Mouse (Mus musculus): ENCODE results near the gene Fhad1. TPM values are rescaled to one million over a fixed set of nuclear protein-coding genes. Genes with fewer than 3 reads are reported as not detected.

The Fhad1 gene
- polyA plus RNA-seq, 1 experiment from 2014 or later, result 1.9 TPM

GRCm38 (mm10) chr4:141895772-141896171 is 119.1 kb downstream of the Fhad1 start:
- no peaks in the 10 kb centered on the region for H3K9me3 ChIP-seq
- no peak overlapping the region for H3K9ac ChIP-seq (replicated peaks)
- no peak for ATAC-seq (ENCODE audit: low FRiP score, low read depth)
- H3K4me3 ChIP-seq, result no peak overlapping the region
- 86% methylated on average over 12 of the region's 12 CpGs for WGBS
- H3K4me1 ChIP-seq, result peaks cover 44% of the 10 kb centered on the region
- H3K27ac ChIP-seq (replicated peaks), result no peak overlapping the region
- no peaks in the 10 kb centered on the region for H3K36me3 ChIP-seq
- no peak overlapping the region for H3K4me2 ChIP-seq (replicated peaks)
- no peaks in the 10 kb centered on the region for H3K27me3 ChIP-seq

DNA sequence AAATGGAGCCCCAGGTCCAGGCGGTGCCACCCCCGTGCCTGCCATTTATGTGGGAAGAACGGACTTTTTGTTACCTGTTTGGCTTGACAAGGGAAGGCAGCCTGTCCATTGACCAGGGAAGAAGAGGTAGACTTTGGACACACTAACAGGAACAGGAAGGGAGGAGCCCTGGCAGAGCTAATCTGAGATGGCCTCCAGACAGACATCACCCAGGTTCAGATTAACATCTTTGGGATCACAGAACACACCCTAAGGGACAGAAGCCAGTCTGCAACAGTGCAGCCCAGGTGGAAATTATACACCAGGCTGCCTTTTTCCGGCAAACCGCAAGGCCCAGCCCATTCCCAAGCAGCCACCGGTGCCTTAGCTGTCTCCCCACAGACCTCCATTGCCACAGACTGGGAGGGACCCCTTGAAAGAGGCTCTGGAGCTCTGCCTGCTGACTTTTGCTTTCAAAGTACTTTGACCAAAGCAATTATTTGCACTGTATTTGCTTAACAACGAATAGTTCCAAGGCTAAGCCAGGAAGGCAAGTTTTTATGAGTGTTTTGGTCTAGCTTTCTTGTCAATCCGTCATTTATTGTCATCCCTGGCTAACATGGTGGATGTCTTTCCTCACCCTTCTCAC is 121.6 kb downstream of the Fhad1 start:
- no peak overlapping the region for H3K4me2 ChIP-seq (replicated peaks)
- H3K27ac ChIP-seq (replicated peaks), result no peak overlapping the region

GRCm38 (mm10) chr4:141886385-141886968 is 128.4 kb downstream of the Fhad1 start:
- no peak overlapping the region for H3K4me2 ChIP-seq (replicated peaks)
- no peak overlapping the region for H3K27ac ChIP-seq (replicated peaks)
- H3K4me1 ChIP-seq, result peaks cover 3% of the 10 kb centered on the region; the same call in 1 of the 2 replicates
- 48% methylated on average over 6 of the region's 6 CpGs for WGBS
- no peaks in the 10 kb centered on the region for H3K36me3 ChIP-seq
- H3K9ac ChIP-seq (replicated peaks), result no peak overlapping the region
- H3K4me3 ChIP-seq, result no peak overlapping the region
- no peaks in the 10 kb centered on the region for H3K9me3 ChIP-seq
- peaks cover 7% of the 10 kb centered on the region for H3K27me3 ChIP-seq
- no peak for ATAC-seq (ENCODE audit: low FRiP score, low read depth)

More for the DNA sequence above, 121.6 kb downstream of the Fhad1 start:
- Histone ChIP-seq H3K9me3 (no peaks in the 10 kb centered on the region), H3K4me1 (peaks cover 20% of the 10 kb centered on the region), H3K4me3 (no peak overlapping the region), H3K9ac (replicated peaks) (no peak overlapping the region), H3K36me3 (no peaks in the 10 kb centered on the region), H3K27me3 (no peaks in the 10 kb centered on the region)
- 88% methylated on average over 8 of the region's 8 CpGs for WGBS
- ATAC-seq (ENCODE audit: low FRiP score, low read depth), result no peak

DNA sequence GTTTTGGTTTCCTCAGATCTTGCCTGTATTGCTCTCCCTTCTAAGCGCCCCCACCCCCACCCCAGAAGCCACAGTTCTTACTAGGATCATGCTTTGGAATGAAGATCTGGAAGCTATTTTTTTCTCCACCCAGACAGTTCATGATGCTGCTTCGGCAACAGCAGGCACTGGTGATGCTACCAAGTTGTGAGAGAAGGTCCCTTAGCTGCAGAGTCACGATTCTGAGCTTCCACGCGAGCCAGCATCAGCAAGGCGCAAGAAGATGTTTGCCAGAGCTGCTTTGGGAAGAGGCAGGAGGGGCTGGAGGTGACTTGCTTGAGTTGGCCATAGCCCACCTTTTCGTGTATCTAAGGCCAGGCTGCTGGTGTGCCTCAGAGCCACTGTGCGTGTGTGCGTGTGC is 129.4 kb downstream of the Fhad1 start:
- no peaks in the 10 kb centered on the region for H3K36me3 ChIP-seq
- no peak for ATAC-seq (ENCODE audit: low FRiP score, low read depth)
- H3K4me1 ChIP-seq, result peaks cover 3% of the 10 kb centered on the region; the same call in 1 of the 2 replicates
- no peak overlapping the region for H3K27ac ChIP-seq (replicated peaks)
- no peak overlapping the region for H3K4me2 ChIP-seq (replicated peaks)
- no peak overlapping the region for H3K4me3 ChIP-seq
- H3K9me3 ChIP-seq, result no peaks in the 10 kb centered on the region
- no peak overlapping the region for H3K9ac ChIP-seq (replicated peaks)
- peaks cover 7% of the 10 kb centered on the region for H3K27me3 ChIP-seq
- WGBS, result 80% methylated on average over 9 of the region's 9 CpGs

- 93% methylated on average over 7 of the region's 7 CpGs for WGBS
- H3K4me3 ChIP-seq, result no peak overlapping the region
- peaks cover 5% of the 10 kb centered on the region for H3K27me3 ChIP-seq
- peaks cover 3% of the 10 kb centered on the region; the same call in 1 of the 2 replicates for H3K4me1 ChIP-seq
- no peaks in the 10 kb centered on the region for H3K36me3 ChIP-seq
- no peak overlapping the region for H3K4me2 ChIP-seq (replicated peaks)
- ATAC-seq (ENCODE audit: low FRiP score, low read depth), result no peak
- H3K27ac ChIP-seq (replicated peaks), result no peak overlapping the region
- no peak overlapping the region for H3K9ac ChIP-seq (replicated peaks)
- no peaks in the 10 kb centered on the region for H3K9me3 ChIP-seq
These were observed 132.0 kb downstream of the Fhad1 start for GRCm38 (mm10) chr4:141882858-141883257.

DNA sequence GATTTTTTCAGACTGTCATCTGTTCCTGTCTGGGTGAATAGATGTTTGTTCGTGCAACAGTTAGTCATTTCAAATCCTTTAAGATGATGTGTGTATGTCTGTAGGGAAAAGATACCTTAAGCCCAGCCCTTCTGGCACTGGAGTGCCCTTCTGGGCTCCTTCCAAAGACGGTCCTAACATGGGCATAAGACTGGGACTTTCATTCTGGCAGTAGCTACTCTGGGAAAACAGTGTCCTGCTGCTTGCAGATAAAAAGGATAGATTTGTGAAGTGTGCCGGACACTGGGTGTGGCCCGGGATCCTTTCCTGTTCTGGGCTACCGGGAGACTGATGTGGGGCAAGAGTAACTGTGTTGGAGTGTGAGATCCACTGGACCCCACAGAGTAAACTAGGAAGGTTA is 132.9 kb downstream of the Fhad1 start:
- Histone ChIP-seq H3K27ac (replicated peaks) (no peak overlapping the region), H3K4me2 (replicated peaks) (no peak overlapping the region), H3K4me3 (no peak overlapping the region), H3K9me3 (no peaks in the 10 kb centered on the region), H3K27me3 (0 out of 2 replicates have a peak, but pooled peaks cover 4% of the 10 kb centered on the region), H3K9ac (replicated peaks) (no peak overlapping the region), H3K4me1 (peaks cover 3% of the 10 kb centered on the region; the same call in 1 of the 2 replicates), H3K36me3 (no peaks in the 10 kb centered on the region)
- ATAC-seq (ENCODE audit: low FRiP score, low read depth), result no peak
- WGBS, result 81% methylated on average over 5 of the region's 5 CpGs

GRCm38 (mm10) chr4:141881289-141881914 is 133.5 kb downstream of the Fhad1 start:
- Histone ChIP-seq H3K4me3 (no peak overlapping the region), H3K9ac (replicated peaks) (no peak overlapping the region), H3K36me3 (no peaks in the 10 kb centered on the region), H3K4me2 (replicated peaks) (no peak overlapping the region), H3K27me3 (peaks cover 7% of the 10 kb centered on the region; the same call in 1 of the 2 replicates), H3K4me1 (peaks cover under 1% of the 10 kb centered on the region; the same call in 1 of the 2 replicates), H3K27ac (replicated peaks) (no peak overlapping the region), H3K9me3 (no peaks in the 10 kb centered on the region)
- 74% methylated on average over 10 of the region's 10 CpGs for whole genome bisulfite sequencing
- no peak for ATAC-seq (ENCODE audit: low FRiP score, low read depth)

- H3K27ac ChIP-seq (replicated peaks), result no peak overlapping the region
- no peaks in the 10 kb centered on the region for H3K9me3 ChIP-seq
- H3K9ac ChIP-seq (replicated peaks), result no peak overlapping the region
- peaks cover 8% of the 10 kb centered on the region for H3K4me1 ChIP-seq
- no peak overlapping the region for H3K4me2 ChIP-seq (replicated peaks)
- 65% methylated on average over 9 of the region's 9 CpGs for WGBS
- H3K36me3 ChIP-seq, result no peaks in the 10 kb centered on the region
- ATAC-seq (ENCODE audit: low FRiP score, low read depth), result no peak
- peaks cover 10% of the 10 kb centered on the region; the same call in 1 of the 2 replicates for H3K27me3 ChIP-seq
- H3K4me3 ChIP-seq, result no peak overlapping the region
These were observed 135.0 kb downstream of the Fhad1 start for GRCm38 (mm10) chr4:141879875-141880274.

- Histone ChIP-seq H3K9me3 (no peaks in the 10 kb centered on the region), H3K27me3 (peaks cover 10% of the 10 kb centered on the region; the same call in 1 of the 2 replicates), H3K4me3 (no peak overlapping the region), H3K4me2 (replicated peaks) (no peak overlapping the region), H3K27ac (replicated peaks) (no peak overlapping the region), H3K4me1 (peaks cover 12% of the 10 kb centered on the region), H3K36me3 (no peaks in the 10 kb centered on the region), H3K9ac (replicated peaks) (no peak overlapping the region)
- ATAC-seq (ENCODE audit: low FRiP score, low read depth), result no peak
- WGBS, result 78% methylated on average over 4 of the region's 4 CpGs
These were observed 135.8 kb downstream of the Fhad1 start for GRCm38 (mm10) chr4:141879074-141879473.

DNA sequence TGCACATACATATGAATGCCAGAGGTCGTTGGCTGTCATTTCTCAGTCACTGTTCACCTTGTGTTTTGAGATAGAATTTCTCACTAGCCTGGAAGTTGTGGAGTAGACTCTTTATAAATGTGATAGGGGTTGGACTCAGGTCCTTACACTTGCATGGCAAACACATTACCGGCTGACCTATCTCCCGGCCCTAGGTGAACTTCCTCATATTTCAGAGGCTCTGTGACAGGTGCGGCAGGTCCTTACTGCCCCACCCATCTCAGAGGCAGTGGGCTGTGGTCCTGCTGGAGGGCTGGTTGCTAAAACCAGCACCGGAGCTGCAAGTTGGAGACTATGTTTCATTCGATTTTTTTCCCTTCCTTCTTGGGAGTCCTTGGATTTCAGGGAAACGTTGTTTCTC is 136.3 kb downstream of the Fhad1 start:
- Histone ChIP-seq H3K27me3 (peaks cover 10% of the 10 kb centered on the region; the same call in 1 of the 2 replicates), H3K9ac (replicated peaks) (no peak overlapping the region), H3K36me3 (no peaks in the 10 kb centered on the region), H3K27ac (replicated peaks) (no peak overlapping the region), H3K4me3 (no peak overlapping the region), H3K4me2 (replicated peaks) (no peak overlapping the region), H3K4me1 (peaks cover 16% of the 10 kb centered on the region), H3K9me3 (no peaks in the 10 kb centered on the region)
- ATAC-seq (ENCODE audit: low FRiP score, low read depth), result no peak
- 79% methylated on average over 7 of the region's 7 CpGs for WGBS

DNA sequence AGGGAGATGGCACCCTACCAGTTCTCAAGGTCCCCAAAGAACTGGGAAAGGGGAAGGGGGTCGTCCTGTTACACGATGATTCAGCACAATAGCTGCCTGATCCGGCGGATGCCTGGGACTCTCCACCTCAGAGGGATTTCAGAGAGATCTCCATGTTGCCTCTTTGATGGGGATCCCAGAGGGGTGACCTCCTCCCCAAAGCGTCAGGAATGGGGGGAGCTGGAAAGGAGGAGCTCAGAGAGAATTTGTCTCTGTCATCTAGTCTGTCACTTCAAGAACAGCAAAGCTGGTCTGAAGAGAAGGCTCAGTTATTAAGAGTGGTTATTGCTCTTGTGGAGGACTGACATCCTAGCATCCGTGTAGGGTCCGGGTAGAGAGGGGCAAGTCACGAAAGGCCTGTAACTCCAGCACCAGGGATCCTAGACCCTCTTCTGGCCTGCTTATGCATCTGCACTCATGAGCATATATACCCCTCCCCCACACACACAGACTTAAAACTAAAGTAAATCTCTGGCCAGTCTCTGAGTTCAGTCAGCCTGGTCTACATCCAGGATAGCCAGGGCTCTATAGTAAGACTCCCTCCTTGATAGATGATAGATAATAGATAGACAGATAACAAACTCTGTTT is 139.3 kb downstream of the Fhad1 start:
- Histone ChIP-seq H3K4me2 (replicated peaks) (peak overlapping the region; percentile 91), H3K27ac (replicated peaks) (peak overlapping the region; percentile 58), H3K27me3 (peaks cover 10% of the 10 kb centered on the region; the same call in 1 of the 2 replicates), H3K9me3 (no peaks in the 10 kb centered on the region), H3K4me3 (peak overlapping the region; percentile 80), H3K4me1 (peaks cover 44% of the 10 kb centered on the region), H3K36me3 (peaks cover 6% of the 10 kb centered on the region), H3K9ac (replicated peaks) (no peak overlapping the region)
- WGBS, result 13% methylated on average over 8 of the region's 8 CpGs
- ATAC-seq (ENCODE audit: low FRiP score, low read depth), result no peak; the same call in 1 of the 2 replicates

All from midbrain, embryonic 12.5 days (tissue).